Mouse (Mus musculus) splenic B cell, adult 2 months (primary cell): ENCODE results near the gene Hs6st1.
A peak's percentile ranks its signal among the peaks of the same experiment; 100 is the strongest.

ENCODE experiments used
- DNase-seq: peaks from one replicate; pipeline ENCODE4 v3.0.0-alpha.2; 2011; ENCODE audit warnings: low read depth, low spot score
- H3K27me3 ChIP-seq: 2 replicates; pipeline ENCODE4 v1.6.1; 2012; ENCODE audit warnings: mild to moderate bottlenecking, low read length, moderate library complexity, mixed read lengths; ENCODE audit not compliant: control insufficient read depth, poor library complexity, insufficient read depth, severe bottlenecking
- H3K36me3 ChIP-seq: 2 replicates; pipeline ENCODE4 v1.6.1; 2012; ENCODE audit warnings: mild to moderate bottlenecking, low read length, moderate library complexity, mixed read lengths; ENCODE audit not compliant: control insufficient read depth, poor library complexity, insufficient read depth, severe bottlenecking

Gene Hs6st1

DNA sequence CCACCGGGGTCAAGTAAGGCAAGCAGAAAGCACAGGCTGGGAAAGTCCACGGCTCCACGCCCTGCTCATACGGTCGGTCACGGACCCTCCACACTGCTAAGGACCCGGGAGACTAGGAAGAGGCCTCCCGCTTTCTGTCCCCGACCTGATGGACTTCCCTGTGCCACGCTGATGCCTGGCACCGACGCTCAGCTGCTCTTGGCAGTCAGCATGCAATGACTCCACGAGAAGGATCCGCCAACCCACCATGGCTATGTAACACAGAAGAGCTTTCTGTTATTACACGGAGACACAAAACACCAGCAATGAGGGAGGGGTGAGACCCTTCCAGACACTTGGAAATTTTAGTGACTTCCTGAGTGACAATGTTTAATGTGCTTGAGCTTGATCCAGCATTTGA, 72.1 kb downstream of the Hs6st1 start:
- peaks cover 3% of the 10 kb centered on the region; the same call in 1 of the 2 replicates for H3K36me3 ChIP-seq
- DNase-seq: no peak
- H3K27me3 ChIP-seq: no peaks in the 10 kb centered on the region

DNA sequence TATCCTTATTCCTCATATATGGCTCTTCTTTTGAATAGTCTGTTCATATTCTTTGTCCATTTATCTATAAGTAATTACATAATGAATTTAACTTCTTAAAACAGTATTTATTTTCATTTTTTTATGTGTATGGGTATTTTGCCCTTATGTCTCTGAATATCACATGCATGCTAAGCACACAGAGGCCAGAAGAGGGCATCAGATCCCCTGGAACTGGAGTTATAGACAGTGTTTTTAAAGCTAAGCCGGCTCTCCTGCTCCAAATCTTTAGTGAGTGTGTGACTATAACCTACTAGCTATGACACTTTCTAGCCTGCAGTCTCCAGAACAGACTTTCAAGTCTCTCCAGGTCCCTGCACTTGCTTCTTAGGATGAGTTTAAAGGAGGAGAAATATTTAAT, 76.8 kb downstream of the Hs6st1 start:
- H3K36me3 ChIP-seq: peaks cover 11% of the 10 kb centered on the region; the same call in 1 of the 2 replicates
- no peaks in the 10 kb centered on the region for H3K27me3 ChIP-seq
- peak; percentile 59 for DNase-seq

DNA sequence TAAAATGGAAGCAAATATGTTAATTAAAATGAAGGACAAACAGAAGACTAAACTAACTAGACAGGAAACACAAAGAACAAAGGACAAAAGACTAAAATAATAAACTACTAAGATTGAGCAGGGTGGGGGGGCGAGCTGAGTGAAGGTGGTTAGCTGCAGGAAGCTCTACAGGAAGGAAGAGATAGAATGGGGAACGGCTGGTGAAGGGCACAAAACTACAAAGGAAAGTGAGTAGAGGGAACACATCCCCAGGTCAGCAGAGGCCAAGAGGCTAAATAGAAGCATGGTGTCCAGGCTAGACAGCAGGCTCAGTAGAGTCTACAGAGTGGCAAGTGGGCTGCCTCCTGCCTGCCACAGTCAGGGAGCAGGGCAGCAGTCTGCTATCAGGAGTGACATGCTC, 80.6 kb downstream of the Hs6st1 start:
- Histone ChIP-seq H3K27me3 (no peaks in the 10 kb centered on the region), H3K36me3 (peaks cover 19% of the 10 kb centered on the region; the same call in 1 of the 2 replicates)
- DNase-seq: no peak

DNA sequence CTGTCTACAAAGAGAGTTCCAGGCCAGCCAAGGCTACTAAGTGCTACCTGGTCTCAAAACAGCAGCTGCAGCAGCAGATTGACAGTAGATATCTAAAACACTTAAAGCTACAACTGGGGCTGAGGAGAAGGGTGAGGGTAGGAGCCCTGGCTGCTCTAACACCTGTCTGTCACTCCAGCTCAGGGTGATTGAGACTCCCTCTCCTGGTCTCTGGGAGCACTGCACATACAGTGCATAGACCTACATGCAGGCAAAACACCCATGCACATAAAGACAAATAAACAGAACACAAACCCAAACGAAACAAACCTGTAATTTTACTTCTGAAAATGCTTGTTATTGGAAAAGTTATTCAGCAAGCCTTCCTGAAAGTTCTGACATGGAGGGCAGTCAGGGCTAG, 81.2 kb downstream of the Hs6st1 start:
- DNase-seq: peak; percentile 67
- no peaks in the 10 kb centered on the region for H3K27me3 ChIP-seq
- peaks cover 19% of the 10 kb centered on the region; the same call in 1 of the 2 replicates for H3K36me3 ChIP-seq
